Comparison of ENCODE assay signal across 8 mouse cellular contexts in the genomic region with DNA sequence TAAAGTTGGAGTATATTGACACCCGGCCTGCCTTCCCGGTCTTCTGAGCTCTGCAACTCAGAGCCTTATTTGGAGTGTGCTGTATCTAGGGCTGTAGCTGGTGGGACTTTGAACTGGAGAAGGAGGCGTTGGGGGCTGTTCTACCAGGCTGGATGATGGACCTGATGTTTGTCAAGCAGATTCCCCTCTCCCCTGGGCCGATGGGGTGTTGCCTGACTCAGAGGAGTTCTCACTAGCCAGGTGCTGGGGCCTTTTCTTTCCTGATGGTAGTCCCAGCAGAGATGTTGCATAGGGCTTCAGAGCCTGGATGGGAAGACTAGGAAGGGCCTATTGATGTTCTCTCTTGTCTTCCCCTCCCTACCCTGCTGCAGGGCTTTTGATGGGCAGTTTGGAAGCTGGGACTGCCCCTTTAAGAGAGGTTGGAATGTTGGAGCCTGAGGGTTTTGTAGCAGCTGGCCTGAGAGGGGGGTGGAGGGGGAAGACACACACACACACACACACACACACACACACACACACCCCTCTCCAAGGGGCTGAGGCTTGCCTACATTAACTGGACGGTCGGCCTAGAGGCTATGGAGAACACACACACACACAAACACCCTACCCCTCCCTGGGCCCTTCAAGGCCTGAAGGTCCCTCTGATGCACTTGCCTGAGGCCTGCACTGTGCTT. TPM values are rescaled to one million over a fixed set of nuclear protein-coding genes. Genes with fewer than 3 reads are reported as not detected.
DNase-seq lines count a peak whose midpoint lies in the region; ATAC-seq lines count a peak whose summit lies in the region.

No protein-coding gene starts in this region.

- peaks cover 13% of the 10 kb centered on the region; the same call in 1 of the 2 replicates for H3K36me3 ChIP-seq in heart, embryonic 16.5 days (ENCODE audit: control insufficient read depth, insufficient read depth)

- H3K4me1 ChIP-seq in heart, embryonic 16.5 days (ENCODE audit: control insufficient read depth, insufficient read depth, low read length) = peaks cover 22% of the 10 kb centered on the region

- peak overlapping the region; percentile 96 for H3K4me3 ChIP-seq in heart, embryonic 16.5 days (ENCODE audit: low read length)

- WGBS in heart, embryonic 16.5 days = 3% methylated on average over 6 of the region's 6 CpGs

- peak; percentile 23; the same call in 1 of the 2 replicates for ATAC-seq in heart, embryonic 16.5 days (replicated peaks; ENCODE audit: extremely low read depth, insufficient read depth, low FRiP score)

- H3K27ac ChIP-seq in heart, embryonic 16.5 days (ENCODE audit: low read length) = peak overlapping the region; percentile 93

- H3K9ac ChIP-seq in heart, embryonic 16.5 days (ENCODE audit: low read length) = peak overlapping the region; percentile 100

- H3K9me3 ChIP-seq in heart, embryonic 16.5 days (replicated peaks; ENCODE audit: control insufficient read depth, low read length) = no peaks in the 10 kb centered on the region

- H3K27me3 ChIP-seq in heart, embryonic 16.5 days (ENCODE audit: control insufficient read depth, insufficient read depth, low read length) = no peaks in the 10 kb centered on the region

- H3K4me2 ChIP-seq in heart, embryonic 16.5 days (ENCODE audit: low read depth, low read length) = peak overlapping the region; percentile 81

- DNase-seq in right cerebral cortex, postnatal 25 days = peak; percentile 24
- no peak for DNase-seq in right cerebral cortex, postnatal 10 days (ENCODE audit: low spot score in 2 of 2)
- DNase-seq in embryo, embryonic 10 days (ENCODE audit: low spot score) = peak; percentile 74
- peak; percentile 46 to 73 for DNase-seq in kidney, postnatal 25 days
- peak; percentile 71 for DNase-seq in mesoderm, embryonic 11.5 days (ENCODE audit: low read depth, low spot score)
- DNase-seq in thymus, postnatal 10 days (ENCODE audit: low spot score in 2 of 2) = no peak
- DNase-seq in B cell, adult 2 months = no peak

RNA-seq across cellular contexts. Expression of a gene that starts 1.1 kb away (rescaled TPM):
- 18.3 and 18.9 TPM in 2 replicates for polyA plus RNA-seq in heart, embryonic 16.5 days (2015; fragmentation: Nextera tagmentation; extraction: Ambion mirVana)

RNA-seq across cellular contexts. Expression of a gene that starts 17.4 kb away (rescaled TPM):
- 444 and 463 TPM in 2 replicates for polyA plus RNA-seq in heart, embryonic 16.5 days (2015; fragmentation: Nextera tagmentation; extraction: Ambion mirVana)

RNA-seq across cellular contexts. Expression of a gene that starts 19.2 kb away (rescaled TPM):
- polyA plus RNA-seq in heart, embryonic 16.5 days (2015; fragmentation: Nextera tagmentation; extraction: Ambion mirVana) = 80.6 and 80.9 TPM in 2 replicates

RNA-seq across cellular contexts. Expression of a gene that starts 30.5 kb away (rescaled TPM):
- 49.4 and 54.0 TPM in 2 replicates for polyA plus RNA-seq in heart, embryonic 16.5 days (2015; fragmentation: Nextera tagmentation; extraction: Ambion mirVana)

Comparison
In these comparisons a context has a peak if more than half of its experiments do, and no peak if none do; other contexts are left out.
1. DNase-seq: peak in right cerebral cortex, postnatal 25 days (single experiment), embryo, embryonic 10 days (single experiment), kidney, postnatal 25 days (2 of 2) and mesoderm, embryonic 11.5 days (single experiment); none in right cerebral cortex, postnatal 10 days (0 of 2), thymus, postnatal 10 days (0 of 2) and B cell, adult 2 months (0 of 2).